Mouse (Mus musculus): ENCODE results near the gene BC037034.

BC037034 gene

GRCm38 (mm10) chr5:138265712-138266111 lies 1.9 kb upstream of the BC037034 start:
- in situ Hi-C loops (cut with MboI; ENCODE audit: low pct_unique_long_range_greater_than_20kb in 1 of 2, low sequenced_read_pairs in 2 of 2, unreplicated experiment in 1 of 2), result no loop called here

GRCm38 (mm10) chr5:138264207-138264578 lies 360 bp upstream of the BC037034 start:
- in situ Hi-C loops (cut with MboI; ENCODE audit: low pct_unique_long_range_greater_than_20kb in 1 of 2, low sequenced_read_pairs in 2 of 2, unreplicated experiment in 1 of 2), result no loop called here

- in situ Hi-C loops (cut with MboI; ENCODE audit: low pct_unique_long_range_greater_than_20kb in 1 of 2, low sequenced_read_pairs in 2 of 2, unreplicated experiment in 1 of 2), result no loop called here
Observed at GRCm38 (mm10) chr5:138262582-138263240, 1.1 kb downstream of the BC037034 start.

GRCm38 (mm10) chr5:138262001-138262400 lies 1.8 kb downstream of the BC037034 start:
- in situ Hi-C loops (cut with MboI; ENCODE audit: low pct_unique_long_range_greater_than_20kb in 1 of 2, low sequenced_read_pairs in 2 of 2, unreplicated experiment in 1 of 2), result no loop called here

GRCm38 (mm10) chr5:138260834-138261233 lies 3.0 kb downstream of the BC037034 start:
- in situ Hi-C loops (cut with MboI; ENCODE audit: low pct_unique_long_range_greater_than_20kb in 1 of 2, low sequenced_read_pairs in 2 of 2, unreplicated experiment in 1 of 2), result no loop called here

- in situ Hi-C loops (cut with MboI; ENCODE audit: low pct_unique_long_range_greater_than_20kb in 1 of 2, low sequenced_read_pairs in 2 of 2, unreplicated experiment in 1 of 2), result no loop called here
Observed at GRCm38 (mm10) chr5:138260051-138260450, 3.8 kb downstream of the BC037034 start.

GRCm38 (mm10) chr5:138258993-138259392 lies 4.8 kb downstream of the BC037034 start:
- in situ Hi-C loops (cut with MboI; ENCODE audit: low pct_unique_long_range_greater_than_20kb in 1 of 2, low sequenced_read_pairs in 2 of 2, unreplicated experiment in 1 of 2), result no loop called here

GRCm38 (mm10) chr5:138258542-138258941 lies 5.3 kb downstream of the BC037034 start:
- in situ Hi-C loops (cut with MboI; ENCODE audit: low pct_unique_long_range_greater_than_20kb in 1 of 2, low sequenced_read_pairs in 2 of 2, unreplicated experiment in 1 of 2), result no loop called here

GRCm38 (mm10) chr5:138258078-138258477 lies 5.8 kb downstream of the BC037034 start:
- in situ Hi-C loops (cut with MboI; ENCODE audit: low pct_unique_long_range_greater_than_20kb in 1 of 2, low sequenced_read_pairs in 2 of 2, unreplicated experiment in 1 of 2), result no loop called here

GRCm38 (mm10) chr5:138257585-138257978 lies 6.3 kb downstream of the BC037034 start:
- in situ Hi-C loops (cut with MboI; ENCODE audit: low pct_unique_long_range_greater_than_20kb in 1 of 2, low sequenced_read_pairs in 2 of 2, unreplicated experiment in 1 of 2), result no loop called here

- in situ Hi-C loops (cut with MboI; ENCODE audit: low pct_unique_long_range_greater_than_20kb in 1 of 2, low sequenced_read_pairs in 2 of 2, unreplicated experiment in 1 of 2), result no loop called here
Observed at GRCm38 (mm10) chr5:138256966-138257584, 6.8 kb downstream of the BC037034 start.

- in situ Hi-C loops (cut with MboI; ENCODE audit: low pct_unique_long_range_greater_than_20kb in 1 of 2, low sequenced_read_pairs in 2 of 2, unreplicated experiment in 1 of 2), result no loop called here
Observed at GRCm38 (mm10) chr5:138256094-138256467, 7.8 kb downstream of the BC037034 start.

- in situ Hi-C loops (cut with MboI; ENCODE audit: low pct_unique_long_range_greater_than_20kb in 1 of 2, low sequenced_read_pairs in 2 of 2, unreplicated experiment in 1 of 2), result no loop called here
Observed at GRCm38 (mm10) chr5:138255353-138256093, 8.3 kb downstream of the BC037034 start, which contains the start of gene Lamtor4. TSS of gene Lamtor4 (plus strand) at chr5:138255482.

GRCm38 (mm10) chr5:138253061-138253460 lies 10.8 kb downstream of the BC037034 start:
- in situ Hi-C loops (cut with MboI; ENCODE audit: low pct_unique_long_range_greater_than_20kb in 1 of 2, low sequenced_read_pairs in 2 of 2, unreplicated experiment in 1 of 2), result loop anchor here (5.0 kb wide), 2 partner anchors 46 to 51 kb away; no protein-coding TSS in a partner anchor

GRCm38 (mm10) chr5:138251144-138251543 lies 12.7 kb downstream of the BC037034 start:
- in situ Hi-C loops (cut with MboI; ENCODE audit: low pct_unique_long_range_greater_than_20kb in 1 of 2, low sequenced_read_pairs in 2 of 2, unreplicated experiment in 1 of 2), result loop anchor here (5.0 kb wide), 2 partner anchors 44 to 49 kb away; no protein-coding TSS in a partner anchor

- in situ Hi-C loops (cut with MboI; ENCODE audit: low pct_unique_long_range_greater_than_20kb in 1 of 2, low sequenced_read_pairs in 2 of 2, unreplicated experiment in 1 of 2), result no loop called here
Observed at GRCm38 (mm10) chr5:138241511-138241910, 22.3 kb downstream of the BC037034 start.

GRCm38 (mm10) chr5:138234224-138234623 lies 29.6 kb downstream of the BC037034 start:
- in situ Hi-C loops (cut with MboI; ENCODE audit: low pct_unique_long_range_greater_than_20kb in 1 of 2, low sequenced_read_pairs in 2 of 2, unreplicated experiment in 1 of 2), result no loop called here

- in situ Hi-C loops (cut with MboI; ENCODE audit: low pct_unique_long_range_greater_than_20kb in 1 of 2, low sequenced_read_pairs in 2 of 2, unreplicated experiment in 1 of 2), result no loop called here
Observed at GRCm38 (mm10) chr5:138233778-138234177, 30.1 kb downstream of the BC037034 start.

GRCm38 (mm10) chr5:138229511-138229910 lies 34.3 kb downstream of the BC037034 start:
- in situ Hi-C loops (cut with MboI; ENCODE audit: low pct_unique_long_range_greater_than_20kb in 1 of 2, low sequenced_read_pairs in 2 of 2, unreplicated experiment in 1 of 2), result no loop called here

Measured in mouse embryonic stem cell (cell line).